Mouse (Mus musculus) spleen, postnatal 14 days (tissue): ENCODE measurements around the gene Mrpl42.

Experiments
- DNase-seq, 2 experiments: peaks; one replicate each; pipeline ENCODE4 v3.0.0; 2021 to 2022; ENCODE audit warnings: low spot score in 2 of 2

Gene Mrpl42

GRCm38 (mm10) chr10:95458050-95458806 lies 43.5 kb downstream of the Mrpl42 start:
- DNase-seq: no peak

DNA sequence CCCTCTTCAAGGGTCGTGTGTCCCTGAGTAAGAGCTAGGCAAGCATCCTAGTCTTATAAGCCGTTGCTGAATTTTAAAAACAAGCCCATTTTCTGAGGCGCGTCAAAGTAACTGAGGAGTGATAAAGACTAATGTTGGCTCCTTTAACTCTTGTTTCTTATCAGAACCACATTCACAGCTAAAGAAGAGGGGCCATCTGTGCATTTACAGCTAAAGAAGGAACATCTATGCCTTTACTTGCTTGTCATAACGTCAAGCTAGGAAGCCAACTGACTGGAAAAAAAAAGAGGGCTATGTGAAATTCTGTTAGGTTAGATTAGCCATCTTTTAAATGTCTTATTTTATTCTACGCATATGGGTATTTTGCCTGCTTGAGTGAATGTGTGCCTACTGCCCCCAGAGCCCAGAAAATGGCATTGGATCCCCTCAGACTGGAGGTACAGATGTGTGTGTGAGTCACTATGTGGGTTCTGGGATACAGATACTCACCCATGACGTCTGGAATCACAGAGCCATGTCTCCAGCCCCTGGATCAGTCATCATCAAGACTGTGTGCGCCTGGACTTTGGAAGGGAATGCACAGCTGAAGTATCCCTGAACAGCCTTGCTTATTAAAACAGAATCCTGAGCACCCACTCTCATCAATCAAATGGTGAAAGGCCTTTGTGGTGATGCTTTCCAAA lies 44.2 kb downstream of the Mrpl42 start:
- DNase-seq: no peak

DNA sequence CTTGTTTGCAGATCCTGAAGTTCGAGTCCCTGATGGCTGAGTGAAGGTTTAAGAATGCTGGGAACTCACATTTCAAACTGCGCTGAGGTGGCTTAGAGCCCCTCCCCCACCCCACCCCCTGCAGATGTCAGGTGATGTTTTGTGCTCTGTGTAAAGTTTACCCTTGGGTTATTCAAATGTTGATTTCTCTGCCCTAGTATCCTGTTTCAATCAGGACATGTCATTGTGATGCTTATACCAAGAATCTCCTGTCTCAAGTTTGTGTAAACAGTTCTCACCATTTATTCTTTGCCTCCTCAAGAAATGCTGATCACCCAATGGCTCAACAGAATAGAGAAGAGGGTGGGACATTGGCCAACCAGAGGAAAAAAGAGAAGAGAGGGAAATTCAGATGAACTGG lies 45.6 kb downstream of the Mrpl42 start:
- no peak for DNase-seq

- no peak for DNase-seq
Observed at GRCm38 (mm10) chr10:95453282-95453681, 48.5 kb downstream of the Mrpl42 start.

- DNase-seq: no peak
Observed at GRCm38 (mm10) chr10:95449033-95449432, 52.7 kb downstream of the Mrpl42 start.

GRCm38 (mm10) chr10:95447954-95448353 lies 53.8 kb downstream of the Mrpl42 start:
- no peak for DNase-seq

GRCm38 (mm10) chr10:95445104-95446056 lies 56.4 kb downstream of the Mrpl42 start:
- DNase-seq: no peak

- DNase-seq: no peak
Observed at GRCm38 (mm10) chr10:95442334-95442733, 59.4 kb downstream of the Mrpl42 start.

GRCm38 (mm10) chr10:95440566-95440965 lies 61.2 kb downstream of the Mrpl42 start:
- DNase-seq: no peak

- DNase-seq: no peak
Observed at GRCm38 (mm10) chr10:95439718-95440339, 61.9 kb downstream of the Mrpl42 start.

DNA sequence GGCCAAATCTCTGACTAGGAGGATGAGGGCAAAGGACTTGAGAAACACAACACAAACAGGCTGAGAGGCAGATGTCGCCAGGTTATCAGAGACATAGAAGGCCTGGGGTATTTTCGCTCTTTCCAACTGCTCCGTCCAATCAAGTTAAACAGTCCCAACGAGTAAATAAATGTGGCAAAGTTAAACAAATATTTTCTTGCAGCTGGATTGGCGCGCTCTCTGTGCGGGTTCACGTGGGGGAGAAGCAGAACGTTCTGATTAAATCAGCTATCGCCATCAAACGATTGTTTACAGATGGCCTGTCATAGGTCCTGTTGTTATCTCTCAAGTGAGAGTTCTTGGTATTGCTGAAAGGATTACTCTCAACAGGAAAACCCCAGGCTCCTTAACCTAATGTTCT lies 62.8 kb downstream of the Mrpl42 start:
- DNase-seq: no peak
